Mouse (Mus musculus): ENCODE results near the gene Bhlha15.

DNA sequence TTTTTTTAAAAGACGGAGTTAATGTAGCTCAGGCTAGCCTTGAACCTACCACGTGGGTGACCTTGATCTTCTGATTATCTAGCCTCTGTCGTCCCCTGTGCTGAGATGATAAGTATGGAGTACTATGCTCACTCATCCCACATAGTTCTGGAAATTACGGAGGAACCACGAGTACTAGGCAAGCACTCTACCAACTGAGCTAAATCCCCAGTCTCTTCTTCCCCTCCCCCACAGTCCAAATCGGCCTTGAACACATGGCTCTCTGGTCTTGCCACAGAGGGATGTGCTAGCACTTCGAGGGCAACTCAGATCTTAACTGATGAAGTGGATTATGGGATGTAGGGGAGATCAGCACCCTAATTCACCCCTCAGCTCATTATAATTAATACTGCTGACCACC is 28.0 kb downstream of the Bhlha15 start:
- TF ChIP-seq CTCF (IDR thresholded peaks at IDR 0.05; ENCODE audit: borderline replicate concordance, control insufficient read depth, extremely low read depth, insufficient read depth, low read length, poor library complexity), result no peak
- no peak for TF ChIP-seq POLR2A (IDR thresholded peaks at IDR 0.05; ENCODE audit: control insufficient read depth, extremely low read depth, insufficient read depth, low read length, poor library complexity)

Measured in thymus, adult 2 months (tissue).